Mouse (Mus musculus): ENCODE data around the gene Osbp. TPM values are rescaled to one million over a fixed set of nuclear protein-coding genes. Genes with fewer than 3 reads are reported as not detected.

The Osbp gene
- polyA plus RNA-seq, 1 experiment from 2014 or later = 7.2 TPM

- no peaks in the 10 kb centered on the region for H3K27me3 ChIP-seq (replicated peaks; ENCODE audit: control insufficient read depth, insufficient read depth, low read length)
- no peak overlapping the region for H3K27ac ChIP-seq (ENCODE audit: low read depth, low read length)
- no peak overlapping the region for H3K9ac ChIP-seq (ENCODE audit: low read length)
- WGBS = 23% methylated on average over 3 of the region's 3 CpGs
- no peaks in the 10 kb centered on the region for H3K36me3 ChIP-seq (ENCODE audit: control insufficient read depth, insufficient read depth, low read length)
- no peak overlapping the region for H3K4me3 ChIP-seq (ENCODE audit: low read depth, low read length)
- ATAC-seq (no peak), DNase-seq (ENCODE audit: low spot score) (no peak)
- H3K9me3 ChIP-seq (replicated peaks; ENCODE audit: control insufficient read depth, low read length) = no peaks in the 10 kb centered on the region
- no peak overlapping the region for H3K4me2 ChIP-seq (ENCODE audit: low read length)
- H3K4me1 ChIP-seq (ENCODE audit: control insufficient read depth, insufficient read depth, low read length) = peaks cover 8% of the 10 kb centered on the region; the same call in 1 of the 2 replicates
Observed at GRCm38 (mm10) chr19:12001686-12002085, 35.9 kb downstream of the Osbp start.

GRCm38 (mm10) chr19:12002125-12002524 lies 36.4 kb downstream of the Osbp start:
- ATAC-seq (peak; percentile 30), DNase-seq (ENCODE audit: low spot score) (peak; percentile 77)
- Histone ChIP-seq H3K9ac (ENCODE audit: low read length) (no peak overlapping the region), H3K4me3 (ENCODE audit: low read depth, low read length) (peak overlapping the region; percentile 13; the same call in 1 of the 2 replicates), H3K36me3 (ENCODE audit: control insufficient read depth, insufficient read depth, low read length) (no peaks in the 10 kb centered on the region), H3K4me2 (ENCODE audit: low read length) (peak overlapping the region; percentile 28), H3K9me3 (replicated peaks; ENCODE audit: control insufficient read depth, low read length) (no peaks in the 10 kb centered on the region), H3K27me3 (replicated peaks; ENCODE audit: control insufficient read depth, insufficient read depth, low read length) (no peaks in the 10 kb centered on the region), H3K27ac (ENCODE audit: low read depth, low read length) (no peak overlapping the region), H3K4me1 (ENCODE audit: control insufficient read depth, insufficient read depth, low read length) (peaks cover 8% of the 10 kb centered on the region; the same call in 1 of the 2 replicates)
- 2% methylated on average over 11 of the region's 11 CpGs for WGBS

DNA sequence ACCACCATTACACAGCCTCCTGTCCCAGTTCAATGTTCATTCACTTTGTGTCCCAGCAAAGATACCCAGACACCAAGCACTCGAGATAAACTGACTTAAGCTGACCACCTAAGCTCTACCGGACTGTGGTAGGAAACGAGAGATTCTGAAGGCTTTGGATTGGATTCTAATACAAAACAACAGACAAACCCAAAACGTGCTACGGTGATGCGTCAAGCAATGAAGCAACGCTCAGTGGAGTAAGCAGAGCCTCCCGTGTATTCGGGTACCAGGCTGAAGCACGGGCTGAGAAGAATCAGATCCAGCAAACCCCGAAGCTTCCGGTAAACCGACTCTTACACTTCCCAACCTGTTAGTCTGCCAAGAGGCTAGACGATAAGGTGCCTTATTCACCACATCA lies 37.0 kb downstream of the Osbp start:
- WGBS = 48% methylated on average over 14 of the region's 14 CpGs
- Histone ChIP-seq H3K4me2 (ENCODE audit: low read length) (peak overlapping the region; percentile 28), H3K9ac (ENCODE audit: low read length) (no peak overlapping the region), H3K36me3 (ENCODE audit: control insufficient read depth, insufficient read depth, low read length) (no peaks in the 10 kb centered on the region), H3K4me3 (ENCODE audit: low read depth, low read length) (peak overlapping the region; percentile 13; the same call in 1 of the 2 replicates), H3K9me3 (replicated peaks; ENCODE audit: control insufficient read depth, low read length) (no peaks in the 10 kb centered on the region), H3K27me3 (replicated peaks; ENCODE audit: control insufficient read depth, insufficient read depth, low read length) (no peaks in the 10 kb centered on the region), H3K27ac (ENCODE audit: low read depth, low read length) (no peak overlapping the region), H3K4me1 (ENCODE audit: control insufficient read depth, insufficient read depth, low read length) (peaks cover 8% of the 10 kb centered on the region; the same call in 1 of the 2 replicates)
- ATAC-seq (no peak), DNase-seq (ENCODE audit: low spot score) (no peak)

- ATAC-seq (no peak), DNase-seq (ENCODE audit: low spot score) (no peak)
- H3K36me3 ChIP-seq (ENCODE audit: control insufficient read depth, insufficient read depth, low read length) = no peaks in the 10 kb centered on the region
- no peak overlapping the region for H3K9ac ChIP-seq (ENCODE audit: low read length)
- H3K27ac ChIP-seq (ENCODE audit: low read depth, low read length) = no peak overlapping the region
- H3K4me1 ChIP-seq (ENCODE audit: control insufficient read depth, insufficient read depth, low read length) = peaks cover 8% of the 10 kb centered on the region; the same call in 1 of the 2 replicates
- WGBS = 83% methylated on average over 2 of the region's 2 CpGs
- H3K4me2 ChIP-seq (ENCODE audit: low read length) = no peak overlapping the region
- H3K9me3 ChIP-seq (replicated peaks; ENCODE audit: control insufficient read depth, low read length) = no peaks in the 10 kb centered on the region
- H3K4me3 ChIP-seq (ENCODE audit: low read depth, low read length) = no peak overlapping the region
- H3K27me3 ChIP-seq (replicated peaks; ENCODE audit: control insufficient read depth, insufficient read depth, low read length) = no peaks in the 10 kb centered on the region
Observed at GRCm38 (mm10) chr19:12003568-12003967, 37.8 kb downstream of the Osbp start.

- peak overlapping the region; percentile 50 for H3K4me2 ChIP-seq (ENCODE audit: low read length)
- H3K27me3 ChIP-seq (replicated peaks; ENCODE audit: control insufficient read depth, insufficient read depth, low read length) = no peaks in the 10 kb centered on the region
- DNase-seq (ENCODE audit: low spot score) (peak; percentile 14), ATAC-seq (no peak)
- H3K4me3 ChIP-seq (ENCODE audit: low read depth, low read length) = peak overlapping the region; percentile 57
- H3K4me1 ChIP-seq (ENCODE audit: control insufficient read depth, insufficient read depth, low read length) = peaks cover 8% of the 10 kb centered on the region; the same call in 1 of the 2 replicates
- 60% methylated on average over 9 of the region's 9 CpGs for WGBS
- H3K9me3 ChIP-seq (replicated peaks; ENCODE audit: control insufficient read depth, low read length) = no peaks in the 10 kb centered on the region
- no peaks in the 10 kb centered on the region for H3K36me3 ChIP-seq (ENCODE audit: control insufficient read depth, insufficient read depth, low read length)
- H3K9ac ChIP-seq (ENCODE audit: low read length) = peak overlapping the region; percentile 45; the same call in 1 of the 2 replicates
- 0 out of 2 replicates have a peak overlapping the region, but pooled peaks have one; percentile 23 for H3K27ac ChIP-seq (ENCODE audit: low read depth, low read length)
Observed at GRCm38 (mm10) chr19:12004216-12005008, 38.7 kb downstream of the Osbp start.

- Histone ChIP-seq H3K36me3 (ENCODE audit: control insufficient read depth, insufficient read depth, low read length) (no peaks in the 10 kb centered on the region), H3K27ac (ENCODE audit: low read depth, low read length) (peak overlapping the region; percentile 23), H3K9me3 (replicated peaks; ENCODE audit: control insufficient read depth, low read length) (no peaks in the 10 kb centered on the region), H3K9ac (ENCODE audit: low read length) (peak overlapping the region; percentile 55), H3K27me3 (replicated peaks; ENCODE audit: control insufficient read depth, insufficient read depth, low read length) (no peaks in the 10 kb centered on the region), H3K4me1 (ENCODE audit: control insufficient read depth, insufficient read depth, low read length) (peaks cover 8% of the 10 kb centered on the region; the same call in 1 of the 2 replicates), H3K4me3 (ENCODE audit: low read depth, low read length) (peak overlapping the region; percentile 57), H3K4me2 (ENCODE audit: low read length) (peak overlapping the region; percentile 50)
- ATAC-seq = peak; percentile 78
- under 1% methylated on average over 41 of the region's 41 CpGs for WGBS
- peak; percentile 96 for DNase-seq (ENCODE audit: low spot score)
Observed at GRCm38 (mm10) chr19:12005376-12006360, 39.9 kb downstream of the Osbp start.

- Histone ChIP-seq H3K4me1 (ENCODE audit: control insufficient read depth, insufficient read depth, low read length) (peaks cover 8% of the 10 kb centered on the region; the same call in 1 of the 2 replicates), H3K4me2 (ENCODE audit: low read length) (peak overlapping the region; percentile 50), H3K4me3 (ENCODE audit: low read depth, low read length) (peak overlapping the region; percentile 57), H3K27me3 (replicated peaks; ENCODE audit: control insufficient read depth, insufficient read depth, low read length) (no peaks in the 10 kb centered on the region), H3K9me3 (replicated peaks; ENCODE audit: control insufficient read depth, low read length) (no peaks in the 10 kb centered on the region), H3K9ac (ENCODE audit: low read length) (peak overlapping the region; percentile 55), H3K36me3 (ENCODE audit: control insufficient read depth, insufficient read depth, low read length) (no peaks in the 10 kb centered on the region), H3K27ac (ENCODE audit: low read depth, low read length) (no peak overlapping the region)
- ATAC-seq (no peak), DNase-seq (ENCODE audit: low spot score) (peak; percentile 28)
- WGBS = 1% methylated on average over 17 of the region's 17 CpGs
Observed at GRCm38 (mm10) chr19:12006361-12006947, 40.7 kb downstream of the Osbp start.

Data from forebrain, embryonic 14.5 days (tissue).